11 mouse cellular contexts compared by ENCODE assay signal in the genomic region with DNA sequence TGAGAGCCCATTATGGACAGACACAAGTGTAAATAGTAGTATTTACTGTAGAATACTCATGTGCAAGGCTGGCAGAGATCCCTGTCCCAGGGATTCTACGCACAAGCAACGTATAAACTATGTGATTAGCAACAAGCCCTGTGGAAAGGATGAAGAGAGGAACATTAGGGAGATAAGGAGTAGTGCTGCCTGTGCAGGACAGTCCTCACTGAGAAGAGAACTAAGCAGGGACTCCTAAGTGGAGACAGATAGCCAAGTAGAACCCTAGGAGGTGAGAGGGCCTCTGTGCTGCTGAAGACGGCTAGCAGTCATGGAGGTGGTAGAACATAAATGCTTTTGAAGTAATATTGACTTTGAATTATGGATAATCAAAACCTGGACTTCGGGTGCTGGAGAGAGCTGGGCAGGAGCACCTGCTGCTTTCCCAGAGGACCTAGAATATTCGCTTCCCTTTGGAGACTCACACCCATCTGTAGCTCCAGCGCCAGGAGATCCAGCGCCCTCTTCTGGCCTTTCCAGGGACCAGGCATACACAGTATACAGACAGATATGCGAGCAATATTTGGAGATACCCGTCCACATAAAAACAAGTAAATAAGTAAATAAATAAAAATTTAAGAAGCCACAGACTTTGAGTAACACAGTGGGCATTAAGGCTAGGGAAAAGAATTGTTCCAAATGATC. TPM values are rescaled to one million over a fixed set of nuclear protein-coding genes. Genes with fewer than 3 reads are reported as not detected.
A peak's percentile ranks its signal among the peaks of the same experiment; 100 is the strongest.
DNase-seq lines count a peak whose midpoint lies in the region; ATAC-seq lines count a peak whose summit lies in the region.
"Had no signal": no experiment of that assay in that cellular context is flagged by ENCODE, and none has a peak within 500 bp of the region (broad histone marks: within the 10 kb centered on the region; RNA-seq: fewer than 3 reads in every experiment).

No protein-coding gene starts in this region.

- H3K27me3 ChIP-seq in heart, embryonic 10.5 days (ENCODE audit: insufficient read depth, poor library complexity, severe bottlenecking), result no peaks in the 10 kb centered on the region
- no peaks in the 10 kb centered on the region for H3K27me3 ChIP-seq in midbrain, embryonic 14.5 days (ENCODE audit: control insufficient read depth, insufficient read depth, low read length)
- no peaks in the 10 kb centered on the region for H3K27me3 ChIP-seq in midbrain, embryonic 13.5 days
- H3K27me3 ChIP-seq: embryonic facial prominence, embryonic 12.5 days had no signal

- no peak overlapping the region for H3K4me3 ChIP-seq in heart, embryonic 10.5 days
- no peak overlapping the region for H3K4me3 ChIP-seq in midbrain, embryonic 14.5 days (replicated peaks; ENCODE audit: low read depth, low read length)
- no peak overlapping the region for H3K4me3 ChIP-seq in midbrain, embryonic 13.5 days (replicated peaks)
- H3K4me3 ChIP-seq: embryonic facial prominence, embryonic 12.5 days had no signal

- H3K9me3 ChIP-seq in heart, embryonic 10.5 days, result no peaks in the 10 kb centered on the region
- no peaks in the 10 kb centered on the region for H3K9me3 ChIP-seq in midbrain, embryonic 14.5 days (ENCODE audit: control insufficient read depth, low read length)
- H3K9me3 ChIP-seq in midbrain, embryonic 13.5 days, result no peaks in the 10 kb centered on the region
- H3K9me3 ChIP-seq: embryonic facial prominence, embryonic 12.5 days had no signal

- ATAC-seq in midbrain, embryonic 14.5 days (ENCODE audit: low FRiP score, low TSS enrichment), result no peak
- ATAC-seq in midbrain, embryonic 13.5 days, result no peak
- no peak for ATAC-seq in monocyte, adult 5-6 weeks (replicated peaks; ENCODE audit: insufficient number of reproducible peaks, low FRiP score, low TSS enrichment, poor library complexity, severe bottlenecking)

- whole genome bisulfite sequencing in heart, embryonic 10.5 days, result 56% methylated on average over 9 of the region's 9 CpGs
- 71% methylated on average over 9 of the region's 9 CpGs for WGBS in midbrain, embryonic 14.5 days
- WGBS in midbrain, embryonic 13.5 days, result 61% methylated on average over 9 of the region's 9 CpGs

- H3K4me1 ChIP-seq in heart, embryonic 10.5 days, result peaks cover 14% of the 10 kb centered on the region
- H3K4me1 ChIP-seq in midbrain, embryonic 14.5 days (ENCODE audit: control insufficient read depth, insufficient read depth, low read length), result no peaks in the 10 kb centered on the region
- H3K4me1 ChIP-seq in midbrain, embryonic 13.5 days (replicated peaks), result no peaks in the 10 kb centered on the region
- H3K4me1 ChIP-seq: embryonic facial prominence, embryonic 12.5 days had no signal

- no peak overlapping the region for H3K27ac ChIP-seq in heart, embryonic 10.5 days
- H3K27ac ChIP-seq in midbrain, embryonic 14.5 days (replicated peaks; ENCODE audit: low read depth, low read length), result no peak overlapping the region
- H3K27ac ChIP-seq in midbrain, embryonic 13.5 days, result no peak overlapping the region
- H3K27ac ChIP-seq: embryonic facial prominence, embryonic 12.5 days; macrophage had no signal

- DNase-seq in heart, postnatal 4 days, result peak; percentile 27
- no peak for DNase-seq in heart, embryonic 10.5 days (ENCODE audit: low spot score)
- peak; percentile 23 for DNase-seq in midbrain, embryonic 14.5 days
- DNase-seq in R1 (ENCODE audit: low read depth, low spot score), result peak; percentile 33
- DNase-seq in retina, postnatal 1 day, result peak; percentile 21
- no peak for DNase-seq in layer of hippocampus, adult 18-20 months (ENCODE audit: low spot score in 2 of 2)
- DNase-seq: heart, postnatal 14 days had no signal

- peaks cover 5% of the 10 kb centered on the region; the same call in 1 of the 2 replicates for H3K36me3 ChIP-seq in heart, embryonic 10.5 days
- H3K36me3 ChIP-seq in midbrain, embryonic 14.5 days (ENCODE audit: control insufficient read depth, insufficient read depth, low read length), result peaks cover 52% of the 10 kb centered on the region
- peaks cover 36% of the 10 kb centered on the region for H3K36me3 ChIP-seq in midbrain, embryonic 13.5 days

- no peak overlapping the region for H3K9ac ChIP-seq in midbrain, embryonic 14.5 days (replicated peaks; ENCODE audit: low read length)
- no peak overlapping the region for H3K9ac ChIP-seq in midbrain, embryonic 13.5 days (replicated peaks)
- H3K9ac ChIP-seq: embryonic facial prominence, embryonic 12.5 days had no signal

- H3K4me2 ChIP-seq in midbrain, embryonic 14.5 days (ENCODE audit: low read length), result no peak overlapping the region
- no peak overlapping the region for H3K4me2 ChIP-seq in midbrain, embryonic 13.5 days (replicated peaks)
- H3K4me2 ChIP-seq: embryonic facial prominence, embryonic 12.5 days had no signal

RNA-seq across cellular contexts. Expression of a gene that starts 50.3 kb away (rescaled TPM):
- 100 to 1,000 TPM; 109 to 123 TPM for total RNA-seq in heart, postnatal 4 days (2021)
- 31.7 and 33.0 TPM in 2 replicates for polyA plus RNA-seq in heart, embryonic 10.5 days (2016; fragmentation: Nextera tagmentation; extraction: Ambion mirVana)
- 188 and 219 TPM in 2 replicates for polyA plus RNA-seq in midbrain, embryonic 14.5 days (2014; fragmentation: Nextera tagmentation; extraction: Ambion mirVana)
- polyA plus RNA-seq in midbrain, embryonic 13.5 days (2015; fragmentation: Nextera tagmentation; extraction: Ambion mirVana), result 130 and 134 TPM in 2 replicates
- 66.5 to 142 TPM (median 122 TPM) in 3 replicates for total RNA-seq in monocyte, adult 5-6 weeks (2017)
- total RNA-seq in layer of hippocampus, adult 18-20 months (2021), result 100 to 1,000 TPM; 347 to 351 TPM

Comparison
In these comparisons a context has a peak if more than half of its experiments do, and no peak if none do; other contexts are left out.
1. DNase-seq: peak in heart, postnatal 4 days (single experiment), midbrain, embryonic 14.5 days (single experiment), R1 (single experiment) and retina, postnatal 1 day (single experiment); none in heart, embryonic 10.5 days (single experiment) and layer of hippocampus, adult 18-20 months (0 of 2).